ENCODE assay signal across 11 mouse cellular contexts in the genomic region with DNA sequence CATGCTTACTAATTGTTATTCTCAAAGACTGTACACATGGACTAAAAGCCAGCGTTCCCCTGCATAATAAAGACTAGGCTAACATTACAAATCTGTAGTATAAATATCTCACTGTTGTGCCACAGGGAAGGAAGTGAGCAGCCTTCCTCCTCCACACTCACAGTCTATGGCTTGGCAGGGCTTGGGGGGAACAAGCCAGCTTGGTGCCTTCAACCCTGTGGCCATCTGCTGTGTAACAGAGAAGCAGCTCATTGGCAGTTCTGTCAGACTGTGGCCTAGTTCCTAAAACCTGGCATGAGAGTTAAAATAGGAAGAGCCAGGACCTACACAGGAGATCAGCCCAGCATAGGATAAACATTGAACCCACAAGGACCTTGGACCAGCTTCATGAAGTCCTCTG. TPM values are rescaled to one million over a fixed set of nuclear protein-coding genes. Genes with fewer than 3 reads are reported as not detected.
DNase-seq lines count a peak whose midpoint lies in the region; ATAC-seq and TF ChIP-seq lines count a peak whose summit lies in the region.
"Had no signal": no experiment of that assay in that cellular context is flagged by ENCODE, and none has a peak within 500 bp of the region (broad histone marks: within the 10 kb centered on the region; RNA-seq: fewer than 3 reads in every experiment).

No protein-coding gene starts in this region.

- H3K36me3 ChIP-seq in forebrain, postnatal 0 days (ENCODE audit: insufficient read depth): no peaks in the 10 kb centered on the region
- H3K36me3 ChIP-seq in forebrain, embryonic 15.5 days: no peaks in the 10 kb centered on the region
- no peaks in the 10 kb centered on the region for H3K36me3 ChIP-seq in spleen, adult 2 months (ENCODE audit: control insufficient read depth, insufficient read depth, low read length)
- H3K36me3 ChIP-seq: embryonic facial prominence, embryonic 13.5 days had no signal

- H3K4me1 ChIP-seq in forebrain, postnatal 0 days (ENCODE audit: insufficient read depth): no peaks in the 10 kb centered on the region
- 0 out of 2 replicates have a peak, but pooled peaks cover 3% of the 10 kb centered on the region for H3K4me1 ChIP-seq in forebrain, embryonic 15.5 days
- peaks cover 2% of the 10 kb centered on the region for H3K4me1 ChIP-seq in spleen, adult 2 months (ENCODE audit: control insufficient read depth, insufficient read depth, insufficient read length)
- H3K4me1 ChIP-seq: embryonic facial prominence, embryonic 13.5 days had no signal

- DNase-seq in forebrain, postnatal 0 days: no peak
- DNase-seq in spleen, adult 2 months (ENCODE audit: low read depth in 1 of 2, low spot score in 2 of 2): no peak
- DNase-seq in spleen, postnatal 36 days (ENCODE audit: low spot score in 2 of 2): no peak
- peak; percentile 45 to 84 for DNase-seq in layer of hippocampus, postnatal 14 days (ENCODE audit: low spot score in 2 of 2)
- DNase-seq in urinary bladder, adult 2 months (ENCODE audit: low spot score): no peak
- no peak for DNase-seq in ovary, postnatal 36 days (ENCODE audit: low spot score)
- DNase-seq in spleen, postnatal 4 days (ENCODE audit: low spot score in 2 of 2): no peak
- DNase-seq: gastrocnemius, postnatal 36 days; spleen, adult 18-20 months had no signal

- H3K9ac ChIP-seq in forebrain, postnatal 0 days: no peak overlapping the region
- H3K9ac ChIP-seq in forebrain, embryonic 15.5 days (replicated peaks): no peak overlapping the region
- H3K9ac ChIP-seq: embryonic facial prominence, embryonic 13.5 days had no signal

- ATAC-seq in forebrain, postnatal 0 days: peak; percentile 88
- no peak for ATAC-seq in forebrain, embryonic 15.5 days (replicated peaks)

- no peak for TF ChIP-seq CTCF in forebrain, postnatal 0 days (IDR thresholded peaks at IDR 0.05; ENCODE audit: low read depth)
- no peak for TF ChIP-seq CTCF in spleen, adult 2 months (IDR thresholded peaks at IDR 0.05; ENCODE audit: extremely low read depth, insufficient read depth, insufficient read length, insufficient replicate concordance)

- no peak overlapping the region for H3K27ac ChIP-seq in forebrain, postnatal 0 days (ENCODE audit: low read depth, low read length)
- H3K27ac ChIP-seq in forebrain, embryonic 15.5 days (replicated peaks): no peak overlapping the region
- H3K27ac ChIP-seq in spleen, adult 2 months (ENCODE audit: insufficient read depth, low read length): peak overlapping the region; percentile 22; the same call in 1 of the 2 replicates
- H3K27ac ChIP-seq: embryonic facial prominence, embryonic 13.5 days had no signal

- 70% methylated on average over 1 of the region's 1 CpGs for WGBS in forebrain, postnatal 0 days
- 89% methylated on average over 1 of the region's 1 CpGs for WGBS in forebrain, embryonic 15.5 days
- WGBS in spleen, adult 2 months: 26% methylated on average over 1 of the region's 1 CpGs

- TF ChIP-seq POLR2A in spleen, adult 2 months (IDR thresholded peaks at IDR 0.05; ENCODE audit: low read depth, low read length): no peak

- no peaks in the 10 kb centered on the region for H3K9me3 ChIP-seq in forebrain, postnatal 0 days (ENCODE audit: low read length)
- no peaks in the 10 kb centered on the region for H3K9me3 ChIP-seq in forebrain, embryonic 15.5 days
- H3K9me3 ChIP-seq: embryonic facial prominence, embryonic 13.5 days had no signal

- H3K27me3 ChIP-seq in forebrain, postnatal 0 days (ENCODE audit: insufficient read depth, low read length): no peaks in the 10 kb centered on the region
- no peaks in the 10 kb centered on the region for H3K27me3 ChIP-seq in forebrain, embryonic 15.5 days
- no peaks in the 10 kb centered on the region for H3K27me3 ChIP-seq in spleen, adult 2 months (ENCODE audit: control insufficient read depth, insufficient read depth, low read length)
- H3K27me3 ChIP-seq: embryonic facial prominence, embryonic 13.5 days had no signal

- no peak overlapping the region for H3K4me2 ChIP-seq in forebrain, postnatal 0 days (ENCODE audit: low read depth)
- H3K4me2 ChIP-seq in forebrain, embryonic 15.5 days (replicated peaks): no peak overlapping the region
- H3K4me2 ChIP-seq: embryonic facial prominence, embryonic 13.5 days had no signal

- no peak overlapping the region for H3K4me3 ChIP-seq in forebrain, postnatal 0 days (ENCODE audit: low read depth, low read length)
- H3K4me3 ChIP-seq in forebrain, embryonic 15.5 days: no peak overlapping the region
- H3K4me3 ChIP-seq in spleen, adult 2 months (ENCODE audit: extremely low read depth, insufficient read depth, insufficient read length): no peak overlapping the region
- H3K4me3 ChIP-seq: embryonic facial prominence, embryonic 13.5 days had no signal

RNA-seq across cellular contexts. Expression of a gene that starts 23.0 kb away (rescaled TPM):
- total RNA-seq in forebrain, postnatal 0 days (2014; rRNA removed): 39.8 and 60.5 TPM in 2 replicates
- polyA plus RNA-seq in forebrain, postnatal 0 days (2015; fragmentation: Nextera tagmentation; extraction: Ambion mirVana): 5.0 and 11.2 TPM in 2 replicates
- 4.9 and 5.2 TPM in 2 replicates for polyA plus RNA-seq in forebrain, embryonic 15.5 days (2015; fragmentation: Nextera tagmentation; extraction: Ambion mirVana)
- 12.3 and 13.6 TPM in 2 replicates for polyA plus RNA-seq in spleen, adult 2 months (2012; rRNA removed)
- total RNA-seq in layer of hippocampus, postnatal 14 days (2021): 100 to 1,000 TPM; 178 to 205 TPM
- 28.3 and 39.1 TPM in 2 replicates for polyA plus RNA-seq in urinary bladder, adult 2 months (2012; rRNA removed)

Comparison
In these comparisons a context has a peak if more than half of its experiments do, and no peak if none do; other contexts are left out.
1. DNase-seq: peak in layer of hippocampus, postnatal 14 days (2 of 2); none in forebrain, postnatal 0 days (single experiment), spleen, adult 2 months (0 of 2), spleen, postnatal 36 days (0 of 2), urinary bladder, adult 2 months (single experiment), ovary, postnatal 36 days (single experiment) and spleen, postnatal 4 days (0 of 2).